Mouse (Mus musculus): ENCODE measurements around the gene Srcin1. TPM values are rescaled to one million over a fixed set of nuclear protein-coding genes. Genes with fewer than 3 reads are reported as not detected.

Srcin1 gene
- polyA plus RNA-seq, 1 experiment from 2014 or later: 0.48 TPM

GRCm38 (mm10) chr11:97546804-97547411 lies 29.1 kb downstream of the Srcin1 start:
- Histone ChIP-seq H3K4me3 (peak overlapping the region; percentile 61), H3K27ac (no peak overlapping the region), H3K4me1 (peaks cover 14% of the 10 kb centered on the region), H3K4me2 (replicated peaks) (peak overlapping the region; percentile 99), H3K27me3 (peaks cover 99% of the 10 kb centered on the region), H3K9ac (peak overlapping the region; percentile 67), H3K36me3 (no peaks in the 10 kb centered on the region), H3K9me3 (no peaks in the 10 kb centered on the region)
- ATAC-seq (ENCODE audit: low FRiP score, low read depth): peak; percentile 70
- WGBS: 0% methylated on average over 25 of the region's 73 CpGs

DNA sequence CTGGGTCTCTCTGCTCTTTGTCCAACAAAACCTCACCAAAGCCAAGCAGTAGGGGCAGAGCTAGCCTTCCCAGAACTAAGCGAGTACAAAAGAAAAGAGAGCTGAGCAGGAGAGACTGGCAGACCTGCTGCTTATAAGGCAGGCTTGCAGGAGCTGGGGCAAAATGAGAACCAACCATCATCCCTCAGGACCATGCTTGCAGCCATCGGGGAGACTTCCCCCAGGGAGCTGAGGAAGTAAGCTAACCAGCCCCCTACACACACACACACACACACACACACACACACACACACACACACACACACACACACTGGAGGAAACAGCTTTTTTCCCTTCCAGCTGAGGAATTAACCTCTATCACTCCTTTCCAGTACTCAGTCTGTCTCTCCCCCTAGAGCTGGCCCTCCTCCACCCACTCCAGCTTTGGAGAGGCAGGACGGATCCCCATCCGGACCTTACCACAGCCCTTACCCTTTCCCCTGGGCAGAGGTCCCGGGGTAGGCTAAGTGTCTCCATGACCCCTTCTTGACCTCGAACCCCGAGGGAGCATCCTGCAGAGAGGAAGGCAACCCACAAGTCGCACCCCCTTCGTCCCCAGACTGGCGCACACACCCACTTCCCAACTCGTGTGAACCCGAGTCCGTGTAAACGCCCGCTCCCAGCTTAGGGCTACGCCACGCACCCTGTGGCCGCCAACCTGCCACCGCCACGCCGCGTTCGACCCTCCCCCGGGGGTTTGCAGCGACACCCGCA lies 30.0 kb downstream of the Srcin1 start:
- no peak overlapping the region for H3K27ac ChIP-seq
- H3K9me3 ChIP-seq: no peaks in the 10 kb centered on the region
- H3K4me2 ChIP-seq (replicated peaks): peak overlapping the region; percentile 99
- H3K4me3 ChIP-seq: peak overlapping the region; percentile 61
- no peak for ATAC-seq (ENCODE audit: low FRiP score, low read depth)
- peaks cover 99% of the 10 kb centered on the region for H3K27me3 ChIP-seq
- no peaks in the 10 kb centered on the region for H3K36me3 ChIP-seq
- peaks cover 12% of the 10 kb centered on the region for H3K4me1 ChIP-seq
- peak overlapping the region; percentile 67 for H3K9ac ChIP-seq
- WGBS: 5% methylated on average over 26 of the region's 26 CpGs

- H3K9ac ChIP-seq: no peak overlapping the region
- H3K36me3 ChIP-seq: no peaks in the 10 kb centered on the region
- H3K9me3 ChIP-seq: no peaks in the 10 kb centered on the region
- no peak overlapping the region for H3K27ac ChIP-seq
- H3K27me3 ChIP-seq: peaks cover 87% of the 10 kb centered on the region
- H3K4me2 ChIP-seq (replicated peaks): no peak overlapping the region
- no peak overlapping the region for H3K4me3 ChIP-seq
- no peak for ATAC-seq (ENCODE audit: low FRiP score, low read depth)
- WGBS: 83% methylated on average over 9 of the region's 9 CpGs
- peaks cover 21% of the 10 kb centered on the region for H3K4me1 ChIP-seq
Measured at GRCm38 (mm10) chr11:97543883-97544282, 32.1 kb downstream of the Srcin1 start.

DNA sequence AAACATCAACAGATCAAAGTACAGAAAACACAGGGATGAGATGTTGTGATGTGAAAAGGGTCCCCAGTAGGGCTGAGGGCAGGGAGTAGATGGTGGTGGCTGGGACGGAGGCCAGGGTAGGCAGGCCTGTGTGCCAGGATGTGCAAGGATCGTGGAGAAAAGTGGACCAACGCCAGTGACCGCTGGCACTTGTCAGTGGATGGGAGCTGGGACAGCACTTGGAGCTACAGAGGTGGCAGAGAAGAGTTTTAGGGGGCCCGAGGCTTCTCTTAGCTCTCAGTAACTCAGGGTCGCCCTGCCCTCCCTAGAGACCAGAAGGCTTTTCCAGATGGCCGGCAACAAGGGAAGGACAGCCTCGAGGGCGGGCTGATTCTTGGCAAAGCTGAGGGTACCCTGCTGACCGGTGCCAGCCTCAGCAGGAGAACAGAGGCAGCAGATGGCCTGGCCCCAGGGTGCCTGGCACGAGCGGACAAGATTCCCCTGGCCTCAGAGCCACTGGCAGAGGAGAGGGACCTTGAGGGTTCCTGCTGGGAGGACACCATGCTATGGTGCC lies 32.7 kb downstream of the Srcin1 start:
- WGBS: 60% methylated on average over 12 of the region's 12 CpGs
- peaks cover 87% of the 10 kb centered on the region for H3K27me3 ChIP-seq
- no peak for ATAC-seq (ENCODE audit: low FRiP score, low read depth)

GRCm38 (mm10) chr11:97542171-97543150 lies 33.5 kb downstream of the Srcin1 start:
- WGBS: 71% methylated on average over 22 of the region's 22 CpGs
- Histone ChIP-seq H3K9me3 (0 out of 2 replicates have a peak, but pooled peaks cover 3% of the 10 kb centered on the region), H3K36me3 (no peaks in the 10 kb centered on the region), H3K27me3 (peaks cover 87% of the 10 kb centered on the region), H3K4me2 (replicated peaks) (no peak overlapping the region), H3K27ac (no peak overlapping the region), H3K4me1 (peaks cover 23% of the 10 kb centered on the region), H3K9ac (no peak overlapping the region), H3K4me3 (no peak overlapping the region)
- no peak for ATAC-seq (ENCODE audit: low FRiP score, low read depth)

More for the DNA sequence above, 32.7 kb downstream of the Srcin1 start:
- Histone ChIP-seq H3K4me2 (replicated peaks) (no peak overlapping the region), H3K9ac (no peak overlapping the region), H3K9me3 (0 out of 2 replicates have a peak, but pooled peaks cover 3% of the 10 kb centered on the region), H3K4me1 (peaks cover 21% of the 10 kb centered on the region), H3K27ac (no peak overlapping the region), H3K36me3 (no peaks in the 10 kb centered on the region), H3K4me3 (no peak overlapping the region)

DNA sequence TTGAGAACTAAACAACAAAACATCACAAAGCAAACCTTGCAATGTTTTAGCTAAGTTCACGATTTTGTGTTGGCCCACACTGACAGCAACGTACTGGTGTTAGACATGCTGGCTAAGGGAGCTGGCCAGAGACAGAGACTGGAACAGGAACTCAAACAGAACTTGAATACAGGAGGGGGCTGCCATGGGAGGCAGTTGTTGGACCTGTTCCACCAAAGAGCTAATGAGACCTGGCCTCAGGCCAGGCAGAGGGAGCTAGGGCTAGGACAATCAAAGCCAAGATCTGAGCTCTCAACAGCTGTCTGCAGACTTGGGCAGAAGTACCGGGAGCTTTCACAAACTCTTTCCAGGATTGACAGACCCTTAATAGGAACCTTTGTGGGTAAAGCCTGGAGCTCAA lies 35.4 kb downstream of the Srcin1 start:
- no peak overlapping the region for H3K4me3 ChIP-seq
- WGBS: 46% methylated on average over 3 of the region's 3 CpGs
- no peak for ATAC-seq (ENCODE audit: low FRiP score, low read depth)
- H3K27me3 ChIP-seq: peaks cover 87% of the 10 kb centered on the region
- H3K9me3 ChIP-seq: 0 out of 2 replicates have a peak, but pooled peaks cover 3% of the 10 kb centered on the region
- H3K4me2 ChIP-seq (replicated peaks): no peak overlapping the region
- no peaks in the 10 kb centered on the region for H3K36me3 ChIP-seq
- H3K9ac ChIP-seq: no peak overlapping the region
- H3K4me1 ChIP-seq: peaks cover 26% of the 10 kb centered on the region
- H3K27ac ChIP-seq: no peak overlapping the region

DNA sequence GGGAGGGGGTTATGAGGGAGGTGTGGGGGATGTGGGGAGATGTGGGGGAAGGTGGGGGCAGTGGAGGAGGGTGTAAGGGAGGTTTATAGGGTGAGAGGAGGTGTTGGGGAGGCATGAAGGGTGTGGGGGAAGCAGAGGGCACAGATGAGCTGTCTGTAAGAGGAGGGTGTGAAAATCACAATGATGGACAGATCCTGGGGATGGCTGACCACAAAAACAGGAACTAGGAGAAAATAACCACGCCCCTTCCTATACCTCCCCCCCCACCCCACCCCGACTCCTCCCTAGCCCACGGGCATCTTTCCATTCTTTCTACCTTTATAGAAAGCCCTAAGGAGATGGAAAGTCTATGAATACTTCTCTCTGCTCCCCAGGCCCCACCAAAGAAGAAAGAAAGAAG lies 35.9 kb downstream of the Srcin1 start:
- Histone ChIP-seq H3K27ac (no peak overlapping the region), H3K9ac (no peak overlapping the region), H3K4me1 (peaks cover 26% of the 10 kb centered on the region), H3K36me3 (no peaks in the 10 kb centered on the region), H3K4me3 (no peak overlapping the region), H3K27me3 (peaks cover 87% of the 10 kb centered on the region), H3K9me3 (0 out of 2 replicates have a peak, but pooled peaks cover 3% of the 10 kb centered on the region), H3K4me2 (replicated peaks) (no peak overlapping the region)
- WGBS: 66% methylated on average over 3 of the region's 3 CpGs
- no peak for ATAC-seq (ENCODE audit: low FRiP score, low read depth)

DNA sequence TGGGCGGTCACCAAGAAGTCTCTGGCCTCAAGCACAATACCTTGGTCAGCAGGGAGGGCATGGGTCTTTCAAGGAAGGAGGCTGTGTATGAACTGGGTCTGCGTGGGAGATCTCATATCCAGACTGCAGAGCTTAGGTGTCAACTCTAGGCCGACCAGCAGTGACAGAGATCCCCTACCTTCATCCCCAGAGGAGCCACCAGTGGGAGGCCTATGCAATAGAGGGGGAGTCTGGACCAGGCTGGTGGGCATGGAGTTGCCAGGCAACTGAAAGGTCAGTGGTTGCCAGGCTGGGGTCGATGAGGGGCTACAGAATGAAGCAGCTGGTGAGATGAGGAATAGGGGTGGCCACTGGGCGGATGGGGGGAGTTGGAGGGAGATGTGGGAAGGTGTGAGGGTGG lies 36.4 kb downstream of the Srcin1 start:
- Histone ChIP-seq H3K4me1 (peaks cover 31% of the 10 kb centered on the region), H3K4me3 (no peak overlapping the region), H3K9ac (no peak overlapping the region), H3K9me3 (0 out of 2 replicates have a peak, but pooled peaks cover 3% of the 10 kb centered on the region), H3K27ac (no peak overlapping the region), H3K4me2 (replicated peaks) (no peak overlapping the region), H3K36me3 (no peaks in the 10 kb centered on the region), H3K27me3 (peaks cover 87% of the 10 kb centered on the region)
- WGBS: 69% methylated on average over 5 of the region's 5 CpGs
- ATAC-seq (ENCODE audit: low FRiP score, low read depth): no peak

- peak overlapping the region; percentile 83 for H3K4me2 ChIP-seq (replicated peaks)
- ATAC-seq (ENCODE audit: low FRiP score, low read depth): no peak
- H3K4me1 ChIP-seq: peaks cover 43% of the 10 kb centered on the region
- H3K27me3 ChIP-seq: peaks cover 87% of the 10 kb centered on the region
- 0 out of 2 replicates have a peak, but pooled peaks cover 3% of the 10 kb centered on the region for H3K9me3 ChIP-seq
- no peak overlapping the region; the same call in 1 of the 2 replicates for H3K9ac ChIP-seq
- H3K27ac ChIP-seq: no peak overlapping the region
- peak overlapping the region; percentile 46 for H3K4me3 ChIP-seq
- no peaks in the 10 kb centered on the region for H3K36me3 ChIP-seq
- 21% methylated on average over 12 of the region's 12 CpGs for WGBS
Measured at GRCm38 (mm10) chr11:97537580-97538089, 38.4 kb downstream of the Srcin1 start.

DNA sequence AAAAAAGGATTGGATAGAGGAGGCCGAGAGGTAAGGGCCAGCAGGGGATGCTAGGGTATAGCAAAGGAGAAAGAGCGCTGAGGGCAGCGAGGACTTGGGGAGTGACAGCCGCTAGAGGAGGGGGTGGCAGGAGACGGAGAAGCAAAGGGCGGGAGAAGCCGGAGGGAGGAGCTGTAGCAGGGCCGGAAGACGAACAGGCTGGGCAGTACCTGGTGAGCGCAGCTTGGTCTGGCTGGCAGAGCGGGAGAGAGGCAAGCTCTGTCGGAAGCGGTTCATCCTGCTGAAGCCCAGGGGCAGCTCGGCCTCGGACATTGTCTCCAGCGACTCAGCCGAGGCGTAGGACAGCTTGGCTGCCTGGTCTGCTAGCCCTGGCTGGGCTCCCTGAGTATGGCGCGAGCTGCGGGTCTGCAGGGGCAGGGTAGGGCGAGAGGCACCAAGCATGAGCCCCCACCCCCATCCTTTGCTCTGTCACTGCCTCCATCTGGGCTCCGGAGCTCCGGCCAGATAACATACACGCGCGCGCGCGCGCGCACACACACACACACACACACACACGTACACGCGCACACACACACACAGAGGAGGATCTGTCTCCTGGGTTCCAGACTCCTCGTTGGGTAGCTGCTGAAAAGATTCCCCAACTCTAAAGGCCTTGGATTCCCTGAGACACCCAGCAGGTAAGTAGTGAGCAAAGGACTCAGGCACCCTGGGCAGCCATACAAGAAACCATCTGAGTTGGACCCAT lies 39.0 kb downstream of the Srcin1 start:
- peak overlapping the region; percentile 83 for H3K4me2 ChIP-seq (replicated peaks)
- peaks cover 49% of the 10 kb centered on the region for H3K4me1 ChIP-seq
- no peaks in the 10 kb centered on the region for H3K36me3 ChIP-seq
- peaks cover 88% of the 10 kb centered on the region for H3K27me3 ChIP-seq
- peak overlapping the region; percentile 46 for H3K4me3 ChIP-seq
- WGBS: under 1% methylated on average over 33 of the region's 36 CpGs
- H3K9me3 ChIP-seq: 0 out of 2 replicates have a peak, but pooled peaks cover 3% of the 10 kb centered on the region
- H3K27ac ChIP-seq: no peak overlapping the region
- peak overlapping the region; percentile 65 for H3K9ac ChIP-seq
- no peak for ATAC-seq (ENCODE audit: low FRiP score, low read depth)
